Mouse (Mus musculus): ENCODE data around the gene Gm20388.
A peak's percentile ranks its signal among the peaks of the same experiment; 100 is the strongest.

The Gm20388 gene

DNA sequence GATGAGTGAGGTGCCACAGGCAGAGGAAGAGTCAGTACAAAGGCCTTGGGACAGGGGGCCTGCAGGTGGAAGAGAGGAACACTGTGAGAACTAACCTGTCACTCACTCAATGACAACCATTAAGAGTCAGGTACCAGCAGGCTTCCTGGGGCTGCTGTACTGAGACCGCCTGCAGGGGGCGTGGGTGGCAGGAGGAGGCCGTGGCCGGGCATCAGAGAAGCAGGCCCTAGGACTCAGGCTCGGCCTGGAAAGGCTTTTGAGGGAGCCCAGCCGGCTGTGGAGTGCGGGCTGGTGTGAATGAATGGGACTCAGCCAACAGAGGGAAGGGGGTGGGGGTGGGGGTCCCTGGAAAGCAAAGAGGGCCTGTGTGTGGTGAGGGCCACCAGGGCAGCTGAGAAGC lies 560.5 kb downstream of the Gm20388 start:
- DNase-seq (ENCODE audit: extremely low spot score): no peak

DNA sequence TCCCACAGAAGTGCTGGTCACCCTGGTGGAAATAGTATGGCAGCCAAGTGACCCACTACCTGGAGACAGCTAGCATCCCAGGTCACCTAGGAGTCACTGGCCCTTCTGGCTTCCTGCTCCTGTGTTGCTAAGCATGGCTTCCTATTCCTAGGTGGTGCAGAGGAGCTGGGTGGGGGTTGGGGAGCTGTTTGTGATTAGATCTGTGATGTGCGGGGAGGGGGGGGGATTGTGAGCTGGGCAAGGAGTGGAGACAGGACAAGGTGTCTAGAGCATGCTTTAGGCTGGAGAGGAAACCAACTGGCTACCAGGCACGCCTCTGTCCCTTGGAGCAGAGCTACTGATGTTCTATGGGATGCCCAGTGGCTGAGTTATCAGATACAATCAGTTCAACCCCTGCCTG lies 561.1 kb downstream of the Gm20388 start:
- DNase-seq (ENCODE audit: extremely low spot score): no peak

DNA sequence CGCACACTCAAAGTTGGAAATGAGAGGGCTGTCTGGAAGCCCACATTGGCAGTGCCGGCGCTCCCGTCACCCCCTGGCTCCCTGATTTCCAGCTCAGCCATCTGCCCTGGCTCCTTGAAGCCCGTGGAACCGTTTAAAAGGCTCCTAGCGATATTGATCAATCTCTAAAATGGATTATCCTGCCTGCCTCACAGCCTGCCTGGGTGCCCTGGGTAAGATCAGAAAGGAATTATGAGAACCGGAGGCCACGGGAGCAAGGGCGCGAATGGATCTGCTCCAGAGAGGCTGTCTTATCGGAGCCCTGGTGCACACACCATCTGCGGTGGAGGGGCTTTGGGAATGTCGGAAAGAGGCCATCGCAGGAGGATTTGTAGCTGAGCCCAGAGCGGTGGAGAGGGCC lies 561.6 kb downstream of the Gm20388 start:
- DNase-seq (ENCODE audit: extremely low spot score): no peak

DNA sequence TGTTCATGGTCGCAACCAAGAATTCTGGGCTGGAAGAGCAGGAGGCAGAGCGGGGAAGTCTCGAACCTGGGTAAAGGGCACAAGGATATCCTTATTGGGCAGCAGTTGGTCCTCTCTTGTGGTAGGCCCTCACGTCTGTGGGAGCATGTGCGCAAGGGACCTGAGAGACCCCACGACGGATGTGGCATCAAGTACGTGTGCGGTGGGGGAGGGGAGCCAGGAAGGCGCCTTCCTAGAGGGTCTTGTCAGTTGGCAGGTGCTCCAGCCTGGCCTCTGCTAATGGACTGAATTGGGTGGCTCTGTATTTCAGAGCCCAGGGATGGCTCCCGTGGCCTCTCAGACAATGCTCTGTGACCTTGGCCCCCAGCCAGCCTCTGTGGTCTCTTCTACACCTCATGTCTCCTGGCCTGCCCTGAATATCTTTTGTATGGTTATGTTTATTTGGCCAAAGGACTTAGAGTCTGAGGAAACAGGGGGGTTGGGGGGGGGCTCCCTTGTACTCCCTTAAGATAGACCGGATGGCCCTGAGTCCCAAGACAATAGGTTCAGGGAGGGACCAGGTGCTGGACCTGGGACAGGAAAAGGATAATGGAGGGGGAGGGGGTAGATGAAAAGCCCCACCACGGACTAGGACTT lies 563.2 kb downstream of the Gm20388 start:
- no peak for DNase-seq (ENCODE audit: extremely low spot score)

DNA sequence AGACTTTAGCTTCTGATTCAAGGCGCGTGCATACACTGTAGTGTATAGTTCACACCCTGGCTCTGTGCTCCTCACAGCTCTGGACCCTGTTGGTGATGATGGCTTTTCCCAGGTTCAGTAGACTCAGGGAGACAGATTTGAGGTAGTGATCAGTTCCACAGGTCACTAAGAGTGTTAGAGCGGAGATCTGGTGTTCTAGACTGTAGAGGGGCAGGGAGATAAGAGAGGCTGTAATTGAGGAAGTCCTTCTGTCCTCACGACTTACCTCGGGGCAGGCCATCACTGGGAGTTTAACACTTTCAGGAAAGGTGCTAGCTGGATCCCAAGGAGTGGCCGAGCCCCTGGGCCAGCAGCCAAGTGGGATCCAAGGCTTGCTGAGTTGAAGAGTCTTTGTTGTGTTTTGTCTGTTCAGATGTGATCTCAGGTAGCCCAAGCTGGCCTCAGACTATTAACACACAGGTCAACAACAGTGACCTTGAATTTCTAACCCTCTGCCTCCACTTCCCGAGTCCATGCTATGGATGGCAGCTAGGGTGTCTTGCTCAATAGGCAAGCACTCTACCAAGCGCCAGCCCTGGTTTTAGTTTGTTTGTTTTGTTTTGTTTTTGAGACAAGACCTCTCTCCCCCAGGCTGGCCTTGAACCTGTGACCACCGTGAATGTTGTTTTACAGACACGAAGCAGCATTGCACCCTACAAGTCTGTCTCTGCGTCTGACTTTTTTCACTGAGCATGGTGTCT lies 564.0 kb downstream of the Gm20388 start:
- DNase-seq (ENCODE audit: extremely low spot score): no peak

DNA sequence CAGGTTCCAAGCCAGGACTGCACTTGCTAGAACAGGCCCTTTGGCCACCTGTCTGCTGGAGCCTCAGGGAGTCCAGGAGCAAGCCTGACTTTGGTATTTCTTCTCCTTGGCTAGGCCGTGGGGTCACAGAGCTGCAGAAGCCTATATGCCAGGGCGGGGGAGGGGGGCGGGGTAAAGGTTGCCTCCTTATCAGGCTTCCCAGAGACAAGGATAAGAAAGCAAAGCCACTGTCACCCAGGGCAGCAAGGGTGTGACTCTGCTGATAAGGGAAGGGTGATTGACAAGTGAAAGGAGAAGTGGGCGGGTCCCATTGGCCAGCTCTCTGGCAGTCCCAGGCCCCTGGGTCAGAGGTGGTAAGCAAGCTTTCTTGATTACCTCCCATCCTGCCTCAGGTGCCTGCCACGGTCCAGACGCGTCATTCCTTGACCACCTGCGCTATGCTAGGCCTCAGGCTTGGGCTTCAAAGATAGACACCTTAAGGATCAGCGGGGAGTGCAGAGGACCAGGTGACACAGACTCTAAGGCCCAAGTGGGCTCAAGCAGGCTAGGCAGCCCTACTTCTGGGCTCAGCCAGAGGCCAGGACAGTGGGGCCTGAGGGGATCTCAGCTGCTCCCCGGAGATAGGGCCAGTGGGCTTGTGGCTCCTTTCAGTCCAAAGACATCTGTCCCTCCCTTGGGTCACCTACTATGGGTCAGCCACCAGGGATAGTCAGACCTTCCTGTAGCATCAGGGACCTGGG lies 565.0 kb downstream of the Gm20388 start:
- DNase-seq (ENCODE audit: extremely low spot score): no peak

DNA sequence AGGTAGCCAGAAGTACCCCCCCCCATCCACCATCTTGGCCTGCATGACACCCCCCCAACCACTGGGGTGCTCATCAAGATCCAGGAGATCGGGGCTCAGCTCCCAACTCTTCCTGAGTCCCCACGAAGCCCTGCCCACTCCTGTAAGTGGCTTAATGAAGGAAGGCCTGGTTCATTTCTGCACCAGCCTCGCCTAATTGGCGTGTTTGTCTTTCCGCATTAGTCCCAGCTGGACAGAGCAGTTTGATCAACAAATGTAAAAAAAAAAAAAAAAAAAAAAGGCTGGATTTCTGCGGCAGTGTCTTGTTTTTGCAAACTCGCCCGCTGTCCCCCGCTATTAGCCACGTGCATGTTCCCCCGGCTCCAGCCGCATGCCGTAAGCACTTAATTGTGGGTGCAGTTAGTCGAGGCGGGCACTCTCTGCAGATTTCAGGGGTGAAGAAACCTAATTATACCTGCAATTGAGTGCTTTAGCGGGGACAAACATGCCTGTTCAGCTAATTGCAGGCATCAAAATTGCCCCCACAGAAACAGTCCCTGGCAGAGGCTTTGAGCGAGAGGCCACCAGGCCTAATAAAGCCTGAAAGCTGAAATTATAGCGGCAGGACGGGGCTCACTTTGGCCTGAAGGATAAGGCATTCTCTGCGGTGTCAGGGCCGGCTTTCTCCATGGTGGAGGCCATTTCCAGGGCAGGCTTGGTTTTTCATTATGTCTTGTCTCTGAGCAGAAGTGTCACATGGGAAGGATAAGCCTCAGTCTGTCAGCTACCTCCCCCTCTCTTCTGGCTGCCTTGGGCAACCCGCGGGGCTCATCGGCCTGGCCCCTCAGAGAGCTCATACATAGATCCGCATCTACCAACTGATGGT lies 566.3 kb downstream of the Gm20388 start:
- DNase-seq (ENCODE audit: extremely low spot score): no peak

DNA sequence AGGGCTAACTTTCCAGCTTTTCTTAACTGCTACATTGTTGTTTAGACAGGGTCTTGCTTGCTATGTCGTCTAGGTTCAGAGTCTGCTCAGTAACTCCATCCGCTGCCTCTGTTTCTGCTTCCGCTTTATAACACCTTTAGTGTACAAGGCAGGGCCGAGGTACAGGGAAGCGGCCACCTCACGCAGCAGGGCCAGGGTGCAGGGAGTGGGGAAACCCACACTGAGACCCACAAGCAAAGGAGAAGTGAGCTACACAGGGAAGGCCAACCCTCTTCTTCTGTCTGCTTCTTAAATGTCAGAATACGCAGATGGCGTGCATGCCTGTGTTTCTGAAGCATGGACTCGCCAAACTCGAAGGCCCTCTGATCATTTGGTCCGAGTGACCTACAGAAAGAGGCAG lies 568.1 kb downstream of the Gm20388 start:
- DNase-seq (ENCODE audit: extremely low spot score): no peak

DNA sequence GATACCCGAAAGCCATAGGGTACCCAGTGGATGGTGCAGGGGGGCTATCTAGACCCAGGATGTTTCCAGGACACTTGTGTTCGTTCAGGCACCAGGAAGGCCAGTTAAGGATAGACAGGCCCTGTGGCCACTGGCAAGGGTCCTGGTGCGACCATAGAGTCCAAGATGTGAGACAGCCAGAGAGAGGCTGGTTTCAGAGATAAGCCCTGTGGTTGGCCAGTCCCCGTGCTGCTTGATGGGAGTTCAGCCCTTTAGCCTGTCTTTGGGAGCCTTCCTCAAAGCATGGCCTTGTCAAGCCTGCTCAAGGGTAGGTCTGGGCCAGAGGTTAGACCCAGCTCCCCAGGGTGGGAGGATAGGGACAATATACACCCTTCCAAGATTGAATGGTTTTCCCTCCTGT lies 569.0 kb downstream of the Gm20388 start:
- DNase-seq (ENCODE audit: extremely low spot score): no peak

DNA sequence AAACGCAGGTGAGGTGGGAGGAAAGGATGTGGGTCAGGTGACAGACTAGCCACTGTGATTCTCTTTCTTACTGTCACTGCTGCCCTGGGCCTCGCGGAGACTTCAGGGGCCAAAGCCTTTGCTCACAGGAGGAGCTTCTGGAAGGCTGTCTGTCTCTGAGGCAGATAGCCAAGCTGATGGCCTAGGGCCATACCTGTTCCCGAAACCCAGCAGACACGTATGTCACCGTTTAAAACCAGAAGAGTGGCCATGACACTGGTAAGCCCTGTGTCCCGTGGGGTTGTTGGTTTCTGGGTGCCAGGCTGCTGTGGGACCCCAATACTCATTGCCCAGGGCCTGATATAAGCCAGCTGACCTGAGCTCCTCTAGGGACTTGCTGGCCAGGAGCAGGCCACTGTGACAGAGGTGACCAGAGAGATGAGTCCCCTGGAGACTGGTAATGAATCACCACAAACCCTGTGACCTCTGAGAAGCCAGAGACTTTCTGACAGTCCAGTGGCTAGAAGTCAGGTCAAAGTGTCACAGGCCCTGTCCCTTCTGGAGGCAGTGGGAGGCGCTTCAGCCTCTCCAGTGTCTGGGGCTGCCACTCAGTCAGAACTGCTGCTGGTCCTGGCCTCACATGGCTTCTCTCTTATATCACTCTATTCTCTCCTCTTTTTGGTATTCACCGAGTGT lies 571.5 kb downstream of the Gm20388 start:
- no peak for DNase-seq (ENCODE audit: extremely low spot score)

DNA sequence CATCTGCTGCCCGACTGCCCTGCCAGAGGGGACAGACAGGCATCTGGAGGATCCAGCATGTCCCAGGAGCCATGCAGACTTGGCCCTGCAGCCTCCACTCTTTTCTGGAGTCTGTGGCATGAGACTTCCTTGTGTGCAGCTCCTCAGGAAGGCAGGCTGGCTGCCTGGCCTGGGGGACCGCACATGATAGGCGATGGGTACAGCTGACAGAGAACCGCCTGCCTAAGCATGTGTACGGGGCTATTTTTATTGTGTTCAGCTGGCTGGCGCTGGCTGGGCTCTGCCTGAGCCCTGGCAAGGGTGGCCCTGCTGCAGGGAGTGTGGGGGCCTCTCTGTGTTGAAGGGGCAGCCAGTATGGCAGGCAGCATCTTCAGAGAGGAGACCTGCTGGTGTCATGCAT lies 573.8 kb downstream of the Gm20388 start:
- no peak for DNase-seq (ENCODE audit: extremely low spot score)

DNA sequence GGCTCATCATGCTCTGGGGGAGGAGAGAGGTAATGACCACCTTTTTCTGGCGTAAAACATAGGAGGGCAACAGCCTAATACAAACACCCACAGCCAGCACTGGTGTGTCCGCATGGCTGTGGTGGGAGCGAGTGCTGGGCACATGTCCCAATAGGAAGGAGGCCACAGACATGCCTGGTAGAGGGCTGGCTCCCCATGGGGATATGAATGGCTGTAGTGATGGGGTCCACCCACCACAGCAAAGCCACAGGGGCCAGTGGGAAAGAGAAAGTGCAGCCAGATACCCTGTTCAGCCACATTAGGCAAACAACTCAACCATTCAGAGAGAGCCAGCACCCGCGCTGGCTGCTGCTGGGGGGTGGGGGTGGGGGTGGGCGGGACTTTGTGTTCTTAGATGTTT lies 574.5 kb downstream of the Gm20388 start:
- no peak for DNase-seq (ENCODE audit: extremely low spot score)

DNA sequence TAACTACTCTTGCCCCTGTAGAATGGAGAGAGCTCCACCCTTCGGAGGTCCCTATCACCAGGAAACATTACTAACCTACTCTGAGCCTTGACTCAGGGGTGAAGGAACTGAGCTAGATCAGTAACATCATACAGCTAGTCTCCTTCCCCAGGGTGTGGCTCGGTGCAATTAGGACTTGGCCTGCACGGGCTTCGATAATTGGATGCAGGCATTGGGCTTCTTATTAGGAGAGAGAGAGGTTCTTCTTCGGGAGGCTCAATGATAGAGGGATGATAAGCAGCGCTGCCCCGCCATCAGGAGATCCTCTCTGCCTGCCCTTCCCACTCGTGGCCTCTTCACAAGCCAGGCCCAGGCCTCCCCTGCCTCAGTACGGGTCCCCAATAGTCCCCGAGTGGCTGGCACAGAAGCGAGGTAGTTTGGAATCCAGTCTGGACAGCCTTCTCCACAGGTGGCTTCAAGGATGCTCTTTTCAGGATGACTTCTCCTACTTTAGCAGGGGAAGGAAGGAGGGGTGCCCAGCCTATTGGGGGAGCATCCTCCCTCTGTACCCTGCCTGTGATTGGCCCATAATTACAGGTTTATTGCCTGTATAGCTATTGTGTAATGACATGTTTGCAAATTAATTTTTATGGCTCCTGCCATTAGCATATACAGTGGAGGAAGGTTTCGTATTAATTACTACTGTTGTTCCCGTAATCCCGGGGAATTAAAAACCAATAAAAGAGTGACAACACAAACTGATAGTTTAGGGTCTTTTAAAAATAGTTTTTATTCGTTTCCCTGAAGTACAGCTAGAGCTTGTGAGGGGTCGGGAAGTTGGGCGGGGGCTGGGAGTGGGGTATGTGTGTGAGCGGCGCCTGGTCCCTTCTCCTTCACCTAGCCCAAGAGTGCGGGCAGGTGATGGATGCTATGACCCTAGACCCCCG lies 575.2 kb downstream of the Gm20388 start:
- no peak for DNase-seq (ENCODE audit: extremely low spot score)

DNA sequence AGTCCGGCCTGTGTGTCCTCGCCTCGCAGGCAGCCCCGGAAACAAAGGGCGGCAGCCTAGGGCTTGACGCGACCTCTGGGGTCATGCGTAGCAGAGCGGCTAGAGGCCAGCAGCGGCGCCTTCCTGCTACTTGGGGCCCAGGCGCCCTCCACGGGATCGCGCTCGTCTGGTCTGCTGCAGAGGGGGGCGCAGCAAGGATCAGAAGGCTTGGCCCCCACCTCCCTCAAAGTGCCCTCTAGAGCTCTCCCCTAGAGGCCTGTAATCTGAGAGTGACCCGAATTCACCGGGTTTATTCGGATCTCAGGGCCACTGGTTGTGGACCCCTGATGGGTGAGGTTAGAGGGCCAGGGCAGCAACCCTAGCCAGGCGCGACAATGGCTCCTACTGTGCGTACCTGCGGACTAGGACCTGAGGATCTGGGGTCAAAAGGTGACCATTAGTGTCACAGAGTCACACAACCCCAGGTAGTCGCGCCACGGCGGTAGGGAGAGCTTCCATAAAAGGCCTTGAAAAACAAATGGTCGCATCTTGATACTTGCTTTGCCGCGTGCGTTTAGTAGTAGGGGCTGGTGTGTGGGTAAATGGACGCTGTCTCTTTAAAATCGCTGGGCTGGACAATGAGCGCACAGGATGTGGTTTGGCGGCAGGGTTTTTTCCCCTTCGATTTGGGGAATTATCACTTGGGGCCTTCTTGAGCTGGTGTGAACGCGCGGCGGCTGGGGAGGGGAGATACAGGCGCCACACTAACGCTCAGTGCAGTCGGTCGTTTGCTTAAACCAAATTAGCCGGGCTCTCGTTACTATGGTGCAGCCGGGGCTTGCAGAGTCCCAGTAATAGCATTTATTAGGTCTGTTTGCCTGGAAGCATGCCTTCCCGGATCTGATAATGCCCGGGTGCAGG lies 576.1 kb downstream of the Gm20388 start:
- peak; percentile 84 for DNase-seq (ENCODE audit: extremely low spot score)

DNA sequence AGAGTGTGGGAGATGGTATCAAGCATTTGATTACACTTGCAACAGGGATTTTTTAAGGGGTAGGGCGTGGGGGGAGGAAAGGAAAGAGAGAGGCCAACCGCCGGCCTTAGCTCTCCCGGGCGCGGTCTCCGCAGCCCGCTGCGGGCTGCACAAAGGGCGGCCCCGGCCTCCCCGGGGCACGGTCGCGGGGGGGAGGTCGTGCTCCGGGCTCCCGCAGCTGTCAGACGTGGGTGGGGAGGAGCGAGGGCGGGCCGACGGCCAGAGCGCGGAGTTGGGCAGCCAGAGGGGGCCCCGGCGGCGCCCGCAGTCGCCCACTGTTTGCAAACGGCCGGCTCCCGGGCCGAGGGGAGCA lies 576.7 kb downstream of the Gm20388 start:
- DNase-seq (ENCODE audit: extremely low spot score): no peak

DNA sequence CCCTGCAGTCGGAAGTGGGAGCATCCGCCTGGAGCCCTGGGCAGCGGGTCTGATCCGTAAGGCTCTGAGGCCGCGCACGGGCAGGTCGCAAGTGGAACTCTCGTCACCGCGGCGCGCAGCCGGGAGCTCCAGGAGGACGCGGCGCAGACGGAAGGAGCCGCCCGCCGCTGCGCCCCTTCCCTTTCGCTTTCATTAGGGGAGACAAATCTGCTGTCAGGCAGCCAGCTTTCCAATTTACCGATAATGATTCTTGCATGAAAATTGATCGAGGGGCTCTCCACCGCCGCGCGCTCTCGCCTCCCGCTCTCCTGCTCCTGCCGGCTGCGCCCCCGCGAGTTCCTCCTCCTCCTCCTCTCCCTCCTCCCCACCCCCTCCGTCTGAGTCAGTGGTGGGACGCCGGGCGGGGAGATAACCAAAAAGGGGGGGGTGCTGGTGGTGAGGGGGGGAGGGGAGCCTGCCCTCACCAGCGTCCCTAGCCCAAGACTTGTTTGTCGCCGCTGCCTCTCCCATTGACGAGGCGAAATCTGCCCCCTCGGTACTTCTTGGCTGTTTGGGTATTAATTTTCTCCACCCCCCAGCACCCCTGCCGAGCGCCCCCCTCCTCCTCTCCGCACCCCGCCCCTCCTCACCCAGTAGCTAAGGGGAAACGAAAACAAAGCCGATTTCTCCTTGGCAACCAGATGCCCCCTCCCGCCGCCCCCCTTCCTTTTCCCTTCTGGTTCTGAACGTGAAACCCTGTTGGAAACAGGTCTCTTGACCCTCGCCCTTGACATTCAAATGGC lies 577.3 kb downstream of the Gm20388 start:
- DNase-seq (ENCODE audit: extremely low spot score): peak; percentile 83

DNA sequence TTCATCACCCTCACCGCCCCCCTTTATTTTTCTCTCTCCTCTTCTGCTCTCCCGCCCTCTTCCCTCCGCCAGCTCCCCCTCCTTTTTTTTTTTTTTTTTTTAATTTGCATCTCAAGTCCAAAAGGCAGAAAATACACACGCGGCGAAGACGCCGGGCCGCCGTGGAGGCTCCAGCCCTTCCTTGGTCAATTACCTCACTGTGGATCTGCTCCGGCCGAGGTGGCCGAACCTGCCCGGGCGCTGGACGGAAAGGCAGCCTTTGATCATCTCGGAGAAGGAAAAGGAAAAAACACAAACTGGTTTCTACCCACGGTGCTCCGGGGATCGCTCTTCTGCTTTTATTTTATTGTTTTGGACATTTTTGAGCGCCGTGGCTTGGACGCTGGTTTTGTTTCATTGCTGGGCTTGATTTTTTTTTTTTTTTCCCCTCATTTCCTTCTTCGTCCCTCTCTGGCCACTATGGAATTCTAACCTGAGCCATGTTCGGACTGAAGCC lies 578.0 kb downstream of the Gm20388 start:
- DNase-seq (ENCODE audit: extremely low spot score): no peak

DNA sequence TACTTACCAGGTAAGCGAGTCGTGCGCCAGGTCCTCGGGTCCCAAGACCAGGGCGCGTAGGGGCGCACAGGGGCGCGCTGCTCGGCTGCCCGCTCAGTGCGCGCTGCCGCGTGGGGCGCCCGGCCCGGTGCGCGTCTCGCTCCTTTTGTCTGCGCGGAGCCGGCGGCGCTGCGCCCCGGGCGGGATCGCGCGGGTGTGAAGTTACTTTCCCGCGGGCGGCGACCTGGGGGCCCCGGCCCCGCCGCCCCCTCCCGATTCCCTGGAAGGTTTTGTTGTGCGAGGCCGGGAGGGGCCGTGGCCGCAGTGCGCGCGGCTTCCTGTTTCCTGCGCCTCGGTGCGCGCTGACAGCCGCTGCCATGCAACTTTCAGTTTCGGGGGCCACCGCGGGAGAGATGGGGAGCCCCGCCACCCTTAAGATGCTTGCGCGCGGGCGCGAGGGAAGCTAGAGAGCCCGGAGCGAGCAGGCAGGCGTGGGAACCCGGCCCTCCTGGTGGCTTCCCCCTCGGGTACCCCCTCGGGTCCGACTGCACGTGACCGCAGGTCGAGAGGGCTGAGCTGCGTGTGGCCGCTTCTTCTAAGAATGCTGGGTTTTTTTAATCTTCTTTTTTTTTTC lies 578.6 kb downstream of the Gm20388 start:
- no peak for DNase-seq (ENCODE audit: extremely low spot score)

All from embryo, embryonic 9.5 days (tissue).